Mouse (Mus musculus): Measurements from ENCODE around the gene Kirrel2. TPM values are rescaled to one million over a fixed set of nuclear protein-coding genes. Genes with fewer than 3 reads are reported as not detected.

The Kirrel2 gene
- total RNA-seq, 4 experiments from 2014 or later: not detected

- DNase-seq: no peak
These were observed 44.7 kb downstream of the Kirrel2 start for GRCm38 (mm10) chr7:30412735-30413147.

GRCm38 (mm10) chr7:30411023-30411422 is 46.5 kb downstream of the Kirrel2 start:
- DNase-seq: no peak

GRCm38 (mm10) chr7:30409789-30410188 is 47.7 kb downstream of the Kirrel2 start:
- DNase-seq: no peak

- no peak for DNase-seq
These were observed 48.9 kb downstream of the Kirrel2 start for GRCm38 (mm10) chr7:30408639-30409038.

GRCm38 (mm10) chr7:30402343-30402742 is 55.1 kb downstream of the Kirrel2 start:
- DNase-seq: no peak

GRCm38 (mm10) chr7:30399671-30400070 is 57.8 kb downstream of the Kirrel2 start:
- DNase-seq: no peak

Other genes with a start within 250 kb of the Kirrel2 start
- 10 to 100 TPM; 62.8 to 93.8 (median 72.7) TPM for gene Polr2i, start 225.7 kb downstream of the Kirrel2 start, total RNA-seq (2022)
- gene Tbcb, start 225.4 kb downstream of the Kirrel2 start, total RNA-seq (2022): 100 to 1,000 TPM; 102 to 119 (median 108) TPM
- gene Ovol3, start 222.0 kb downstream of the Kirrel2 start, total RNA-seq (2022): not detected
- under 1 TPM in 2 of 4 experiments, not detected in 2; 0.21 to 0.97 TPM for gene Thap8, start 177.6 kb downstream of the Kirrel2 start, total RNA-seq (2022)
- 1 to 10 TPM; 2.7 to 7.5 (median 4.5) TPM for gene Wdr62, start 177.3 kb downstream of the Kirrel2 start, total RNA-seq (2022)
- 10 to 100 TPM; 20.8 to 35.8 (median 30.0) TPM for gene Clip3, start 166.0 kb downstream of the Kirrel2 start, total RNA-seq (2022)
- gene Alkbh6, start 149.0 kb downstream of the Kirrel2 start, total RNA-seq (2022): 100 to 1,000 TPM in 1 of 4 experiments, 10 to 100 TPM in 3; 60.5 to 112 (median 82.7) TPM
- 100 to 1,000 TPM in 1 of 4 experiments, 10 to 100 TPM in 3; 22.5 to 102 (median 57.8) TPM for gene Syne4, start 142.9 kb downstream of the Kirrel2 start, total RNA-seq (2022)
- 1 to 10 TPM in 3 of 4 experiments, under 1 TPM in 1; 0.87 to 2.2 (median 1.8) TPM for gene E130208F15Rik, start 135.9 kb downstream of the Kirrel2 start, total RNA-seq (2022)
- 10 to 100 TPM; 13.9 to 18.4 (median 16.1) TPM for gene Sdhaf1, start 133.8 kb downstream of the Kirrel2 start, total RNA-seq (2022)
- gene Lrfn3, start 94.9 kb downstream of the Kirrel2 start, total RNA-seq (2022): 10 to 100 TPM; 11.5 to 15.8 (median 12.7) TPM
- 10 to 100 TPM; 31.8 to 65.8 (median 51.1) TPM for gene Tyrobp, start 43.9 kb downstream of the Kirrel2 start, total RNA-seq (2022)
- gene Hcst, start 37.8 kb downstream of the Kirrel2 start, total RNA-seq (2022): 1 to 10 TPM in 3 of 4 experiments, under 1 TPM in 1; 0.98 to 2.3 (median 1.4) TPM
- 1 to 10 TPM in 3 of 4 experiments, under 1 TPM in 1; 0.73 to 2.4 (median 1.7) TPM for gene Nfkbid, start 36.0 kb downstream of the Kirrel2 start, total RNA-seq (2022)
- gene Aplp1, start 12.2 kb downstream of the Kirrel2 start, total RNA-seq (2022): 10 to 100 TPM; 45.2 to 59.3 (median 46.7) TPM
- not detected for gene Nphs1, start 625 bp upstream of the Kirrel2 start, total RNA-seq (2022)
- under 1 TPM in 1 of 4 experiments, not detected in 3; 0.56 TPM for gene Prodh2, start 35.9 kb upstream of the Kirrel2 start, total RNA-seq (2022)
- gene Arhgap33, start 77.4 kb upstream of the Kirrel2 start, total RNA-seq (2022): 1 to 10 TPM; 2.2 to 9.4 (median 6.4) TPM
- 10 to 100 TPM; 23.5 to 56.3 (median 32.4) TPM for gene Hspb6, start 94.5 kb upstream of the Kirrel2 start, total RNA-seq (2022)
- 10 to 100 TPM in 2 of 4 experiments, 1 to 10 TPM in 2; 9.1 to 13.4 (median 10.0) TPM for gene Proser3, start 94.6 kb upstream of the Kirrel2 start, total RNA-seq (2022)
- 10 to 100 TPM; 56.1 to 65.5 (median 61.7) TPM for gene Lin37, start 102.1 kb upstream of the Kirrel2 start, total RNA-seq (2022)
- 10 to 100 TPM; 70.4 to 83.6 (median 73.1) TPM for gene U2af1l4, start 105.6 kb upstream of the Kirrel2 start, total RNA-seq (2022)
- gene Gm49396, start 105.7 kb upstream of the Kirrel2 start, total RNA-seq (2022): 10 to 100 TPM in 1 of 4 experiments, 1 to 10 TPM in 3; 2.9 to 11.3 (median 7.4) TPM
- gene Psenen, start 105.9 kb upstream of the Kirrel2 start, total RNA-seq (2022): 100 to 1,000 TPM; 146 to 179 (median 164) TPM
- gene Igflr1, start 107.7 kb upstream of the Kirrel2 start, total RNA-seq (2022): 1 to 10 TPM; 2.1 to 7.9 (median 3.6) TPM
- 10 to 100 TPM; 36.8 to 65.3 (median 57.0) TPM for gene Kmt2b, start 131.0 kb upstream of the Kirrel2 start, total RNA-seq (2022)
- 1 to 10 TPM in 1 of 4 experiments, under 1 TPM in 1, not detected in 2; 0.73 to 1.8 TPM for gene Zbtb32, start 141.2 kb upstream of the Kirrel2 start, total RNA-seq (2022)
- under 1 TPM in 3 of 4 experiments, not detected in 1; 0.27 to 0.34 (median 0.31) TPM for gene Upk1a, start 155.2 kb upstream of the Kirrel2 start, total RNA-seq (2022)
- gene Cox6b1, start 168.5 kb upstream of the Kirrel2 start, total RNA-seq (2022): 1,000 to 10,000 TPM in 2 of 4 experiments, 100 to 1,000 TPM in 2; 538 to 1,102 (median 895) TPM
- gene Etv2, start 178.2 kb upstream of the Kirrel2 start, total RNA-seq (2022): not detected
- 10 to 100 TPM; 76.5 to 93.6 (median 85.1) TPM for gene Rbm42, start 192.6 kb upstream of the Kirrel2 start, total RNA-seq (2022)
- gene Haus5, start 207.3 kb upstream of the Kirrel2 start, total RNA-seq (2022): 10 to 100 TPM in 3 of 4 experiments, 1 to 10 TPM in 1; 7.7 to 17.6 (median 12.1) TPM
- gene Pmis2, start 213.9 kb upstream of the Kirrel2 start, total RNA-seq (2022): under 1 TPM in 1 of 4 experiments, not detected in 3; 0.75 TPM
- gene 2200002J24Rik, start 241.2 kb upstream of the Kirrel2 start, total RNA-seq (2022): 10 to 100 TPM in 1 of 4 experiments, 1 to 10 TPM in 3; 2.5 to 12.3 (median 5.8) TPM